In genomic region chr12:116071023-116071422, GRCm38 (mm10) we compare ENCODE assay signal across 7 mouse cellular contexts. TPM values are rescaled to one million over a fixed set of nuclear protein-coding genes. Genes with fewer than 3 reads are reported as not detected.
A peak's percentile ranks its signal among the peaks of the same experiment; 100 is the strongest.
DNase-seq lines count a peak whose midpoint lies in the region; ATAC-seq and TF ChIP-seq lines count a peak whose summit lies in the region.

No protein-coding gene starts in this region.

- no peak overlapping the region for H3ac ChIP-seq in C2C12 (ENCODE audit: control insufficient read depth, insufficient read length, low read depth)

- no peaks in the 10 kb centered on the region for H3K79me2 ChIP-seq in C2C12 (ENCODE audit: control insufficient read depth, insufficient read depth)

- no peak for TF ChIP-seq POLR2A in small intestine, adult 2 months (IDR thresholded peaks at IDR 0.05; ENCODE audit: low read depth, low read length)

- H3K36me3 ChIP-seq in C2C12 (ENCODE audit: control insufficient read depth, insufficient read depth) = no peaks in the 10 kb centered on the region
- H3K36me3 ChIP-seq in small intestine, adult 2 months (ENCODE audit: control insufficient read depth, insufficient read depth, low read length) = no peaks in the 10 kb centered on the region

- ATAC-seq in megakaryocyte progenitor cell, adult 5-6 weeks (replicated peaks; ENCODE audit: poor library complexity) = peak; percentile 92

- 17% methylated on average over 3 of the region's 3 CpGs for WGBS in small intestine, adult 2 months

- peak; percentile 46 for TF ChIP-seq CTCF in C2C12 (IDR thresholded peaks at IDR 0.05; ENCODE audit: control insufficient read depth, insufficient read depth, insufficient read length)
- TF ChIP-seq CTCF in small intestine, adult 2 months (IDR thresholded peaks at IDR 0.05; ENCODE audit: extremely low read depth, insufficient read length, insufficient replicate concordance, low read depth, low read length) = peak; percentile 36; the same call in 1 of the 2 replicates

- peak; percentile 25 for DNase-seq in MN1 (ENCODE audit: low spot score)
- peak; percentile 75 for DNase-seq in embryo, embryonic 10 days (ENCODE audit: low spot score)
- DNase-seq in gastrocnemius, postnatal 25 days = peak; percentile 25
- DNase-seq in kidney, postnatal 4 days = peak; percentile 57 to 63

- no peaks in the 10 kb centered on the region for H3K79me3 ChIP-seq in C2C12 (ENCODE audit: low read depth)

- no peak overlapping the region for H3K4me3 ChIP-seq in C2C12 (ENCODE audit: insufficient read depth, poor library complexity, severe bottlenecking)
- no peak overlapping the region for H3K4me3 ChIP-seq in small intestine, adult 2 months (ENCODE audit: low read depth, low read length)

- no peaks in the 10 kb centered on the region for H3K27me3 ChIP-seq in C2C12 (ENCODE audit: control insufficient read depth, insufficient read depth, insufficient read length)
- no peaks in the 10 kb centered on the region for H3K27me3 ChIP-seq in small intestine, adult 2 months (ENCODE audit: control insufficient read depth, insufficient read depth, low read length)

- H3K27ac ChIP-seq in small intestine, adult 2 months (ENCODE audit: insufficient read depth, low read depth, low read length) = no peak overlapping the region

- no peaks in the 10 kb centered on the region for H3K4me1 ChIP-seq in small intestine, adult 2 months (ENCODE audit: control insufficient read depth, insufficient read depth, insufficient read length, low read length)

TF ChIP-seq in C2C12, 6 proteins besides CTCF, POLR2A, EP300 and RAD21:
- TF ChIP-seq MAX (IDR thresholded peaks at IDR 0.05) = no peak
- TF ChIP-seq CEBPB (IDR thresholded peaks at IDR 0.05; ENCODE audit: low read depth) = no peak
- no peak for TF ChIP-seq USF1 (IDR thresholded peaks at IDR 0.05; ENCODE audit: low read depth)
- no peak for TF ChIP-seq MYOG (IDR thresholded peaks at IDR 0.05; ENCODE audit: control insufficient read depth, extremely low read depth, insufficient read length)
- TF ChIP-seq FOSL1 (IDR thresholded peaks at IDR 0.05; ENCODE audit: insufficient read depth, low read length, poor library complexity, severe bottlenecking) = no peak
- TF ChIP-seq MYOD1 (IDR thresholded peaks at IDR 0.05; ENCODE audit: control insufficient read depth, insufficient read length, low read depth) = no peak

RNA-seq across cellular contexts. Expression of gene Vipr2, which starts 6.5 kb away (rescaled TPM):
- 0.11 TPM for polyA plus RNA-seq in C2C12 (2012; fragmentation: generic; extraction: Trizol)
- total RNA-seq in gastrocnemius, postnatal 25 days (2021) = 1 to 10 TPM; 1.3 to 1.7 TPM
- 0.64 and 2.3 TPM in 2 replicates for total RNA-seq in megakaryocyte progenitor cell, adult 5-6 weeks (2015)
- total RNA-seq in megakaryocyte progenitor cell, adult 5-6 weeks (2017) = 2.4 and 3.4 TPM in 2 replicates
- 1.9 and 3.4 TPM in 2 replicates for polyA plus RNA-seq in small intestine, adult 2 months (2012; rRNA removed)

RNA-seq across cellular contexts. Expression of gene Zfp386, which starts 23.5 kb away (rescaled TPM):
- polyA plus RNA-seq in C2C12 (2012; fragmentation: generic; extraction: Trizol) = 6.6 TPM
- total RNA-seq in gastrocnemius, postnatal 25 days (2021) = 10 to 100 TPM; 21.1 to 22.9 TPM
- 48.7 and 59.7 TPM in 2 replicates for total RNA-seq in megakaryocyte progenitor cell, adult 5-6 weeks (2015)
- 35.5 and 37.2 TPM in 2 replicates for total RNA-seq in megakaryocyte progenitor cell, adult 5-6 weeks (2017)
- polyA plus RNA-seq in small intestine, adult 2 months (2012; rRNA removed) = 1.4 TPM in 2 replicates

Comparison
In these comparisons a context has a peak if more than half of its experiments do, and no peak if none do; other contexts are left out.
1. DNase-seq: peak in every context shown above with its lines; median percentile 75 in embryo, embryonic 10 days; 60 in kidney, postnatal 4 days; 25 in MN1; 25 in gastrocnemius, postnatal 25 days.